In genomic region chr7:35149616-35150433, GRCm38 (mm10) we compare ENCODE assay signal across 23 mouse cellular contexts. TPM values are rescaled to one million over a fixed set of nuclear protein-coding genes. Genes with fewer than 3 reads are reported as not detected.
A peak's percentile ranks its signal among the peaks of the same experiment; 100 is the strongest.
DNase-seq lines count a peak whose midpoint lies in the region; ATAC-seq and TF ChIP-seq lines count a peak whose summit lies in the region.
"Had no signal": no experiment of that assay in that cellular context is flagged by ENCODE, and none has a peak within 500 bp of the region (broad histone marks: within the 10 kb centered on the region; RNA-seq: fewer than 3 reads in every experiment).

No protein-coding gene starts in this region.

- intact Hi-C loops in left cerebral cortex, adult 2 months (cut with DNase I), result no loop called here

- H3K36me3 ChIP-seq in kidney, adult 2 months (ENCODE audit: control insufficient read depth, insufficient read depth, low read length), result no peaks in the 10 kb centered on the region
- no peaks in the 10 kb centered on the region for H3K36me3 ChIP-seq in limb, embryonic 10.5 days
- no peaks in the 10 kb centered on the region for H3K36me3 ChIP-seq in liver, adult 2 months (ENCODE audit: control insufficient read depth, insufficient read depth, low read length)
- H3K36me3 ChIP-seq in liver, embryonic 16.5 days (ENCODE audit: control insufficient read depth, insufficient read depth), result no peaks in the 10 kb centered on the region
- H3K36me3 ChIP-seq in thymus, adult 2 months (ENCODE audit: control insufficient read depth, insufficient read depth, low read length), result no peaks in the 10 kb centered on the region
- H3K36me3 ChIP-seq: forebrain, embryonic 10.5 days; heart, embryonic 12.5 days; limb, embryonic 12.5 days; neural tube, embryonic 15.5 days had no signal

- TF ChIP-seq CTCF in kidney, adult 2 months (conservative IDR thresholded peaks at IDR 0.05; ENCODE audit: insufficient read depth, insufficient read length, low read depth, low read length), result no peak
- TF ChIP-seq CTCF in liver, adult 2 months (IDR thresholded peaks at IDR 0.05; ENCODE audit: low read depth, low read length), result no peak
- no peak for TF ChIP-seq CTCF in thymus, adult 2 months (IDR thresholded peaks at IDR 0.05; ENCODE audit: borderline replicate concordance, control insufficient read depth, extremely low read depth, insufficient read depth, low read length, poor library complexity)
- no peak for TF ChIP-seq CTCF in left cerebral cortex, adult 2 months (IDR thresholded peaks at IDR 0.05)

- 66% methylated on average over 15 of the region's 15 CpGs for WGBS in kidney, adult 2 months
- WGBS in limb, embryonic 10.5 days, result 56% methylated on average over 15 of the region's 15 CpGs
- 22% methylated on average over 15 of the region's 15 CpGs for WGBS in liver, adult 2 months
- WGBS in liver, embryonic 16.5 days (ENCODE audit: insufficient replicate concordance), result 49% methylated on average over 15 of the region's 15 CpGs
- 86% methylated on average over 15 of the region's 15 CpGs for WGBS in thymus, adult 2 months

- H3K27ac ChIP-seq in kidney, adult 2 months (ENCODE audit: insufficient read depth, low read depth, low read length), result no peak overlapping the region
- H3K27ac ChIP-seq in limb, embryonic 10.5 days, result 0 out of 2 replicates have a peak overlapping the region, but pooled peaks have one; percentile 22
- peak overlapping the region; percentile 96 for H3K27ac ChIP-seq in liver, adult 2 months (replicated peaks; ENCODE audit: insufficient read depth, low read depth, low read length)
- H3K27ac ChIP-seq in liver, embryonic 16.5 days (ENCODE audit: low read length), result peak overlapping the region; percentile 75
- no peak overlapping the region for H3K27ac ChIP-seq in thymus, adult 2 months (ENCODE audit: control insufficient read depth, insufficient read depth, low read length)
- no peak overlapping the region for H3K27ac ChIP-seq in left cerebral cortex, adult 2 months
- H3K27ac ChIP-seq: forebrain, embryonic 10.5 days; hindbrain, postnatal 0 days; limb, embryonic 12.5 days; neural tube, embryonic 15.5 days had no signal

- peak; percentile 29 for DNase-seq in kidney, adult 2 months
- no peak for DNase-seq in kidney, postnatal 25 days
- no peak for DNase-seq in limb, embryonic 10.5 days (ENCODE audit: low spot score)
- peak; percentile 97 for DNase-seq in liver, adult 2 months (ENCODE audit: extremely low read depth, low read depth, low spot score)
- DNase-seq in right cerebral cortex, adult 18-20 months, result no peak
- no peak for DNase-seq in thymus, adult 2 months
- no peak for DNase-seq in left cerebral cortex, adult 2 months (ENCODE audit: extremely low spot score in 1 of 2, low spot score in 2 of 2)
- DNase-seq: adrenal gland, postnatal 25 days; cerebellum, adult 9-11 months; gastrocnemius, postnatal 14 days; heart, postnatal 10 days; kidney, adult 8-10 months; kidney, postnatal 10 days; thymus, postnatal 14 days had no signal

- TF ChIP-seq POLR2A in kidney, adult 2 months (IDR thresholded peaks at IDR 0.05; ENCODE audit: low read depth, low read length), result no peak
- peak; percentile 32; the same call in 1 of the 2 replicates for TF ChIP-seq POLR2A in liver, adult 2 months (IDR thresholded peaks at IDR 0.05; ENCODE audit: extremely low read depth, insufficient read depth, low read length)
- TF ChIP-seq POLR2A in thymus, adult 2 months (IDR thresholded peaks at IDR 0.05; ENCODE audit: control insufficient read depth, extremely low read depth, insufficient read depth, low read length, poor library complexity), result no peak

- no peak overlapping the region for H3K4me3 ChIP-seq in kidney, adult 2 months (ENCODE audit: insufficient read depth, low read depth, low read length)
- no peak overlapping the region for H3K4me3 ChIP-seq in limb, embryonic 10.5 days
- no peak overlapping the region for H3K4me3 ChIP-seq in liver, adult 2 months (ENCODE audit: insufficient read depth, low read depth, low read length)
- H3K4me3 ChIP-seq in liver, embryonic 16.5 days (ENCODE audit: low read depth, low read length), result no peak overlapping the region
- no peak overlapping the region for H3K4me3 ChIP-seq in thymus, adult 2 months (ENCODE audit: control insufficient read depth, insufficient read depth, low read length)
- no peak overlapping the region for H3K4me3 ChIP-seq in left cerebral cortex, adult 2 months
- H3K4me3 ChIP-seq: forebrain, embryonic 10.5 days; heart, embryonic 12.5 days; limb, embryonic 12.5 days; neural tube, embryonic 15.5 days had no signal

- H3K4me1 ChIP-seq in kidney, adult 2 months (ENCODE audit: control insufficient read depth, insufficient read depth, low read length), result peaks cover 22% of the 10 kb centered on the region
- H3K4me1 ChIP-seq in limb, embryonic 10.5 days, result peaks cover 20% of the 10 kb centered on the region
- H3K4me1 ChIP-seq in liver, adult 2 months (ENCODE audit: control insufficient read depth, insufficient read depth, low read length), result peaks cover 53% of the 10 kb centered on the region
- H3K4me1 ChIP-seq in liver, embryonic 16.5 days (ENCODE audit: control insufficient read depth, low read depth, low read length), result peaks cover 15% of the 10 kb centered on the region
- H3K4me1 ChIP-seq in thymus, adult 2 months (replicated peaks; ENCODE audit: control insufficient read depth, insufficient read depth, low read length), result no peaks in the 10 kb centered on the region

- H3K79me2 ChIP-seq in liver, adult 2 months (ENCODE audit: control insufficient read depth, insufficient read depth, low read length), result no peaks in the 10 kb centered on the region

- no peaks in the 10 kb centered on the region for H3K9me3 ChIP-seq in limb, embryonic 10.5 days (replicated peaks)
- no peaks in the 10 kb centered on the region for H3K9me3 ChIP-seq in liver, embryonic 16.5 days (replicated peaks; ENCODE audit: control insufficient read depth, low read length)
- H3K9me3 ChIP-seq: forebrain, embryonic 10.5 days; heart, embryonic 12.5 days; limb, embryonic 12.5 days; neural tube, embryonic 15.5 days had no signal

- peak overlapping the region; percentile 54 for H3K9ac ChIP-seq in liver, adult 2 months (ENCODE audit: low read depth, low read length)
- no peak overlapping the region for H3K9ac ChIP-seq in liver, embryonic 16.5 days (ENCODE audit: low read depth, low read length)
- H3K9ac ChIP-seq: heart, embryonic 12.5 days; limb, embryonic 12.5 days; neural tube, embryonic 15.5 days had no signal

- ATAC-seq in liver, embryonic 16.5 days (ENCODE audit: low read depth), result peak; percentile 89
- ATAC-seq: forebrain, embryonic 16.5 days; hindbrain, postnatal 0 days; midbrain, embryonic 16.5 days had no signal

- no peaks in the 10 kb centered on the region for H3K27me3 ChIP-seq in kidney, adult 2 months (replicated peaks; ENCODE audit: control insufficient read depth, insufficient read depth, low read length)
- no peaks in the 10 kb centered on the region for H3K27me3 ChIP-seq in limb, embryonic 10.5 days (ENCODE audit: low read depth, poor library complexity, severe bottlenecking)
- no peaks in the 10 kb centered on the region for H3K27me3 ChIP-seq in liver, adult 2 months (ENCODE audit: control insufficient read depth, insufficient read depth, low read length)
- H3K27me3 ChIP-seq in liver, embryonic 16.5 days (ENCODE audit: control insufficient read depth, insufficient read depth, low read depth, low read length), result no peaks in the 10 kb centered on the region
- H3K27me3 ChIP-seq in thymus, adult 2 months (ENCODE audit: control insufficient read depth, insufficient read depth, low read length), result no peaks in the 10 kb centered on the region
- H3K27me3 ChIP-seq: limb, embryonic 12.5 days; neural tube, embryonic 15.5 days had no signal

- no peak overlapping the region for H3K4me2 ChIP-seq in liver, embryonic 16.5 days (ENCODE audit: low read depth, low read length)
- H3K4me2 ChIP-seq: heart, embryonic 12.5 days; limb, embryonic 12.5 days; neural tube, embryonic 15.5 days had no signal

RNA-seq across cellular contexts. Expression of gene Cebpa, which starts 30.7 kb away (rescaled TPM):
- polyA plus RNA-seq in kidney, adult 2 months (2012; rRNA removed), result 41.6 and 55.2 TPM in 2 replicates
- polyA plus RNA-seq in limb, embryonic 10.5 days (2016; fragmentation: Nextera tagmentation; extraction: Ambion mirVana), result 0.25 and 0.40 TPM in 2 replicates
- total RNA-seq in liver, adult 2 months (2014; rRNA removed), result 177 and 199 TPM in 2 replicates
- 349 and 390 TPM in 2 replicates for polyA plus RNA-seq in liver, adult 2 months (2012; rRNA removed)
- polyA plus RNA-seq in liver, embryonic 16.5 days (2015; fragmentation: Nextera tagmentation; extraction: Ambion mirVana), result 6.8 and 9.1 TPM in 2 replicates
- 56.3 and 84.1 TPM in 2 replicates for polyA plus RNA-seq in thymus, adult 2 months (2012; rRNA removed)
- total RNA-seq in left cerebral cortex, adult 2 months (2021), result 10 to 100 TPM; 10.3 to 11.4 TPM

RNA-seq across cellular contexts. Expression of gene Slc7a10, which starts 36.4 kb away (rescaled TPM):
- 2.5 and 7.0 TPM in 2 replicates for polyA plus RNA-seq in kidney, adult 2 months (2012; rRNA removed)
- polyA plus RNA-seq in limb, embryonic 10.5 days (2016; fragmentation: Nextera tagmentation; extraction: Ambion mirVana), result 0.31 TPM in 1 of 2 replicates, not detected in the other
- total RNA-seq in liver, adult 2 months (2014; rRNA removed), result 0.07 and 0.09 TPM in 2 replicates
- polyA plus RNA-seq in liver, adult 2 months (2012; rRNA removed), result not detected in 2 replicates
- polyA plus RNA-seq in liver, embryonic 16.5 days (2015; fragmentation: Nextera tagmentation; extraction: Ambion mirVana), result 0.50 and 0.64 TPM in 2 replicates
- polyA plus RNA-seq in thymus, adult 2 months (2012; rRNA removed), result 7.9 and 11.1 TPM in 2 replicates
- 10 to 100 TPM; 37.1 to 47.6 TPM for total RNA-seq in left cerebral cortex, adult 2 months (2021)
- total RNA-seq: ES-E14 had no signal

Comparison
In these comparisons a context has a peak if more than half of its experiments do, and no peak if none do; other contexts are left out.
1. DNase-seq: peak in kidney, adult 2 months (single experiment) and liver, adult 2 months (single experiment); none in kidney, postnatal 25 days (0 of 2), limb, embryonic 10.5 days (single experiment), right cerebral cortex, adult 18-20 months (single experiment), thymus, adult 2 months (single experiment) and left cerebral cortex, adult 2 months (0 of 2).
2. H3K27ac ChIP-seq: peak in limb, embryonic 10.5 days (single experiment), liver, adult 2 months (single experiment) and liver, embryonic 16.5 days (single experiment); none in kidney, adult 2 months (single experiment), thymus, adult 2 months (single experiment) and left cerebral cortex, adult 2 months (single experiment).